Mouse (Mus musculus) intestine, embryonic 16.5 days (tissue): ENCODE results near the gene Magi2. TPM values are rescaled to one million over a fixed set of nuclear protein-coding genes. Genes with fewer than 3 reads are reported as not detected.

Source experiments
- ATAC-seq: fragments of 200-750 bp; cut with Nextera tagmentation; 2 replicates; pipeline ENCODE4 v1.8.0; 2017; ENCODE audit warnings: moderate TSS enrichment, moderate library complexity
- H3K27ac ChIP-seq: fragments of 300-500 bp; sonication (generic); 2 replicates; pipeline ENCODE4 v1.5.1; 2014; ENCODE audit warnings: mild to moderate bottlenecking, low read length
- H3K27me3 ChIP-seq: fragments of 300-500 bp; sonication (generic); replicated peaks from 2 replicates; pipeline ENCODE4 v1.6.1; 2014; ENCODE audit warnings: low read length, control low read depth, mixed read lengths; ENCODE audit not compliant: control insufficient read depth, insufficient read depth
- H3K36me3 ChIP-seq: fragments of 300-500 bp; sonication (generic); 2 replicates; pipeline ENCODE4 v1.6.1; 2014; ENCODE audit warnings: low read length, control low read depth; ENCODE audit not compliant: control insufficient read depth, insufficient read depth
- H3K4me1 ChIP-seq: fragments of 300-500 bp; sonication (generic); 2 replicates; pipeline ENCODE4 v1.6.1; 2014; ENCODE audit warnings: low read length, control low read depth, mixed read lengths; ENCODE audit not compliant: control insufficient read depth, insufficient read depth
- H3K4me2 ChIP-seq: fragments of 300-500 bp; sonication (generic); 2 replicates; pipeline ENCODE4 v1.6.1; 2014; ENCODE audit warnings: low read depth, low read length, control low read depth
- H3K4me3 ChIP-seq: fragments of 300-500 bp; sonication (generic); 2 replicates; pipeline ENCODE4 v1.5.1; 2014; ENCODE audit warnings: mild to moderate bottlenecking, low read length
- H3K9ac ChIP-seq: fragments of 300-500 bp; sonication (generic); 2 replicates; pipeline ENCODE4 v1.6.1; 2014; ENCODE audit warnings: low read depth, low read length
- H3K9me3 ChIP-seq: fragments of 300-500 bp; sonication (generic); 2 replicates; pipeline ENCODE4 v1.6.1; 2016; ENCODE audit warnings: low read length, control low read depth; ENCODE audit not compliant: control insufficient read depth
- WGBS: fragments of 180-500 bp; shearing (Covaris S2); extraction: QIAGEN DNeasy Blood & Tissue Kit; methylation state at CpG from one replicate; pipeline ENCODE4 v1.1.7; 2014; 5-methylcytosine and 5-hydroxymethylcytosine counted together
- polyA plus RNA-seq: library from polyadenylated mRNA; unstranded; fragments of >200 nt; fragmentation: Nextera tagmentation; extraction: Ambion mirVana; gene quantifications from 2 replicates; pipeline ENCODE4 v1.2.1, GENCODE M21; 2015

Magi2 gene
- polyA plus RNA-seq, 1 experiment from 2014 or later: 3.0 TPM

GRCm38 (mm10) chr5:20432148-20432813 is 1205.4 kb downstream of the Magi2 start:
- Histone ChIP-seq H3K36me3 (no peaks in the 10 kb centered on the region), H3K4me2 (no peak overlapping the region), H3K27ac (no peak overlapping the region), H3K9ac (no peak overlapping the region), H3K27me3 (no peaks in the 10 kb centered on the region), H3K4me1 (no peaks in the 10 kb centered on the region), H3K9me3 (no peaks in the 10 kb centered on the region), H3K4me3 (no peak overlapping the region)
- 58% methylated on average over 9 of the region's 9 CpGs for WGBS
- ATAC-seq: no peak

- H3K36me3 ChIP-seq: no peaks in the 10 kb centered on the region
- H3K9ac ChIP-seq: no peak overlapping the region
- H3K4me2 ChIP-seq: no peak overlapping the region
- WGBS: 43% methylated on average over 4 of the region's 4 CpGs
- ATAC-seq: no peak
- no peaks in the 10 kb centered on the region for H3K4me1 ChIP-seq
- H3K27ac ChIP-seq: no peak overlapping the region
- no peak overlapping the region for H3K4me3 ChIP-seq
- H3K27me3 ChIP-seq: no peaks in the 10 kb centered on the region
- H3K9me3 ChIP-seq: no peaks in the 10 kb centered on the region
These were observed 1219.8 kb downstream of the Magi2 start for GRCm38 (mm10) chr5:20446471-20447174.

GRCm38 (mm10) chr5:20456106-20456505 is 1229.3 kb downstream of the Magi2 start:
- H3K4me1 ChIP-seq: no peaks in the 10 kb centered on the region
- no peak overlapping the region for H3K9ac ChIP-seq
- no peak overlapping the region for H3K4me3 ChIP-seq
- no peaks in the 10 kb centered on the region for H3K27me3 ChIP-seq
- H3K36me3 ChIP-seq: no peaks in the 10 kb centered on the region
- H3K9me3 ChIP-seq: no peaks in the 10 kb centered on the region
- H3K27ac ChIP-seq: no peak overlapping the region
- no peak overlapping the region for H3K4me2 ChIP-seq
- ATAC-seq: no peak
- WGBS: 67% methylated on average over 3 of the region's 3 CpGs

- Histone ChIP-seq H3K4me2 (no peak overlapping the region), H3K9ac (no peak overlapping the region), H3K9me3 (no peaks in the 10 kb centered on the region), H3K4me1 (no peaks in the 10 kb centered on the region), H3K27ac (no peak overlapping the region), H3K4me3 (no peak overlapping the region), H3K36me3 (no peaks in the 10 kb centered on the region), H3K27me3 (no peaks in the 10 kb centered on the region)
- WGBS: 64% methylated on average over 7 of the region's 7 CpGs
- ATAC-seq: no peak
These were observed 1231.1 kb downstream of the Magi2 start for GRCm38 (mm10) chr5:20457742-20458510.

- 67% methylated on average over 2 of the region's 2 CpGs for WGBS
These were observed 1234.9 kb downstream of the Magi2 start for GRCm38 (mm10) chr5:20461709-20462108.

GRCm38 (mm10) chr5:20462376-20462775 is 1235.5 kb downstream of the Magi2 start:
- H3K9me3 ChIP-seq: no peaks in the 10 kb centered on the region
- H3K36me3 ChIP-seq: no peaks in the 10 kb centered on the region
- no peak overlapping the region for H3K4me3 ChIP-seq
- no peaks in the 10 kb centered on the region for H3K27me3 ChIP-seq
- no peak overlapping the region for H3K9ac ChIP-seq
- whole genome bisulfite sequencing: 92% methylated on average over 2 of the region's 2 CpGs
- no peak overlapping the region for H3K27ac ChIP-seq
- H3K4me2 ChIP-seq: no peak overlapping the region
- ATAC-seq: no peak
- no peaks in the 10 kb centered on the region for H3K4me1 ChIP-seq

More at GRCm38 (mm10) chr5:20461709-20462108, 1234.9 kb downstream of the Magi2 start:
- no peak overlapping the region for H3K9ac ChIP-seq
- no peaks in the 10 kb centered on the region for H3K9me3 ChIP-seq
- no peaks in the 10 kb centered on the region for H3K27me3 ChIP-seq
- no peak overlapping the region for H3K4me2 ChIP-seq
- ATAC-seq: no peak
- no peaks in the 10 kb centered on the region for H3K4me1 ChIP-seq
- no peaks in the 10 kb centered on the region for H3K36me3 ChIP-seq
- H3K4me3 ChIP-seq: no peak overlapping the region
- no peak overlapping the region for H3K27ac ChIP-seq

GRCm38 (mm10) chr5:20469721-20470120 is 1242.9 kb downstream of the Magi2 start:
- Histone ChIP-seq H3K36me3 (no peaks in the 10 kb centered on the region), H3K27ac (no peak overlapping the region), H3K4me1 (no peaks in the 10 kb centered on the region), H3K9me3 (no peaks in the 10 kb centered on the region), H3K27me3 (no peaks in the 10 kb centered on the region), H3K4me2 (no peak overlapping the region), H3K9ac (no peak overlapping the region), H3K4me3 (no peak overlapping the region)
- 84% methylated on average over 3 of the region's 3 CpGs for WGBS
- no peak for ATAC-seq

- Histone ChIP-seq H3K4me2 (no peak overlapping the region), H3K4me1 (no peaks in the 10 kb centered on the region), H3K36me3 (no peaks in the 10 kb centered on the region), H3K27ac (no peak overlapping the region), H3K9ac (no peak overlapping the region), H3K4me3 (no peak overlapping the region), H3K9me3 (no peaks in the 10 kb centered on the region), H3K27me3 (no peaks in the 10 kb centered on the region)
- no peak for ATAC-seq
These were observed 1243.6 kb downstream of the Magi2 start for GRCm38 (mm10) chr5:20470466-20470865.

GRCm38 (mm10) chr5:20484505-20484904 is 1257.7 kb downstream of the Magi2 start:
- no peaks in the 10 kb centered on the region for H3K4me1 ChIP-seq
- H3K36me3 ChIP-seq: no peaks in the 10 kb centered on the region
- WGBS: 89% methylated on average over 7 of the region's 7 CpGs
- no peak for ATAC-seq
- no peak overlapping the region for H3K27ac ChIP-seq
- no peak overlapping the region for H3K4me3 ChIP-seq
- H3K4me2 ChIP-seq: no peak overlapping the region
- no peaks in the 10 kb centered on the region for H3K27me3 ChIP-seq
- no peak overlapping the region for H3K9ac ChIP-seq
- no peaks in the 10 kb centered on the region for H3K9me3 ChIP-seq
